Mouse (Mus musculus) megakaryocyte progenitor cell, adult 5-6 weeks (primary cell): ENCODE measurements around the gene Chl1. TPM values are rescaled to one million over a fixed set of nuclear protein-coding genes. Genes with fewer than 3 reads are reported as not detected.

ENCODE experiments used
- ATAC-seq: replicated peaks from 2 replicates; pipeline ENCODE4 v1.8.0; 2016; ENCODE audit warnings: mild to moderate bottlenecking, moderate TSS enrichment, inconsistent platforms; ENCODE audit not compliant: poor library complexity
- total RNA-seq, 2 experiments: library from RNA; stranded (forward) in 1 of 2; stranded (reverse) in 1 of 2; fragments of 157-497, 149-512 nt in 1 of 2; fragments of 200-1000 nt in 1 of 2; gene quantifications; 2 replicates each; pipeline versions ENCODE4 v1.2.3 to v1.2.4; 2015 to 2017

The Chl1 gene
- total RNA-seq, 2 experiments from 2014 or later = 0.17 TPM; not detected in 1

GRCm38 (mm10) chr6:103534027-103534426 lies 23.6 kb downstream of the Chl1 start:
- ATAC-seq = peak; percentile 64

- no peak for ATAC-seq
Measured at GRCm38 (mm10) chr6:103542576-103542975, 32.2 kb downstream of the Chl1 start.

GRCm38 (mm10) chr6:103543753-103544152 lies 33.4 kb downstream of the Chl1 start:
- ATAC-seq = no peak

GRCm38 (mm10) chr6:103546314-103546713 lies 35.9 kb downstream of the Chl1 start:
- ATAC-seq = no peak

- ATAC-seq = peak; percentile 65
Measured at GRCm38 (mm10) chr6:103549929-103550328, 39.5 kb downstream of the Chl1 start.

GRCm38 (mm10) chr6:103558037-103558893 lies 47.9 kb downstream of the Chl1 start:
- ATAC-seq = no peak

- ATAC-seq = no peak
Measured at GRCm38 (mm10) chr6:103558894-103559225, 48.5 kb downstream of the Chl1 start.

- no peak for ATAC-seq
Measured at GRCm38 (mm10) chr6:103559344-103559743, 49.0 kb downstream of the Chl1 start.

GRCm38 (mm10) chr6:103564811-103565210 lies 54.4 kb downstream of the Chl1 start:
- no peak for ATAC-seq

GRCm38 (mm10) chr6:103567247-103567646 lies 56.9 kb downstream of the Chl1 start:
- no peak for ATAC-seq

- no peak for ATAC-seq
Measured at GRCm38 (mm10) chr6:103572659-103573058, 62.3 kb downstream of the Chl1 start.

- no peak for ATAC-seq
Measured at GRCm38 (mm10) chr6:103584224-103584623, 73.8 kb downstream of the Chl1 start.

- no peak for ATAC-seq
Measured at GRCm38 (mm10) chr6:103585667-103586066, 75.3 kb downstream of the Chl1 start.

GRCm38 (mm10) chr6:103586081-103586480 lies 75.7 kb downstream of the Chl1 start:
- ATAC-seq = no peak

- ATAC-seq = no peak
Measured at GRCm38 (mm10) chr6:103602070-103602469, 91.7 kb downstream of the Chl1 start.

- no peak for ATAC-seq
Measured at GRCm38 (mm10) chr6:103610656-103611055, 100.3 kb downstream of the Chl1 start.

- no peak for ATAC-seq
Measured at GRCm38 (mm10) chr6:103612626-103613025, 102.2 kb downstream of the Chl1 start.

- ATAC-seq = no peak
Measured at GRCm38 (mm10) chr6:103613714-103614113, 103.3 kb downstream of the Chl1 start.

GRCm38 (mm10) chr6:103615924-103616602 lies 105.7 kb downstream of the Chl1 start:
- no peak for ATAC-seq

GRCm38 (mm10) chr6:103620880-103621279 lies 110.5 kb downstream of the Chl1 start:
- no peak for ATAC-seq

- ATAC-seq = no peak
Measured at GRCm38 (mm10) chr6:103622117-103622713, 111.8 kb downstream of the Chl1 start.

GRCm38 (mm10) chr6:103632856-103633255 lies 122.5 kb downstream of the Chl1 start:
- no peak for ATAC-seq
